In genomic region chr11:118476396-118477373, GRCm38 (mm10) we compare ENCODE assay signal across 8 mouse cellular contexts. TPM values are rescaled to one million over a fixed set of nuclear protein-coding genes. Genes with fewer than 3 reads are reported as not detected.
DNase-seq lines count a peak whose midpoint lies in the region; ATAC-seq and TF ChIP-seq lines count a peak whose summit lies in the region.

Gene Engase, plus strand, starts transcription at chr11:118476829.

- H3K9me3 ChIP-seq in megakaryocyte, embryonic 14.5 days: no peaks in the 10 kb centered on the region

- TF ChIP-seq POLR2A in cortical plate, adult 2 months (IDR thresholded peaks at IDR 0.05; ENCODE audit: extremely low read depth, insufficient read depth, low read length): peak; percentile 84

- H3K27ac ChIP-seq in cortical plate, adult 2 months (ENCODE audit: insufficient read depth, low read length): peak within 1 kb of the TSS; percentile 7; the same call in 1 of the 2 replicates

- H3K4me3 ChIP-seq in cortical plate, adult 2 months (ENCODE audit: insufficient read depth, low read length): peak within 1 kb of the TSS; percentile 84
- H3K4me3 ChIP-seq in megakaryocyte, embryonic 14.5 days (replicated peaks): peak within 1 kb of the TSS; percentile 100

- DNase-seq in gastrocnemius, adult 8-10 months (ENCODE audit: low spot score in 2 of 2): peak; percentile 95 to 96
- DNase-seq in hindlimb bud, embryonic 11.5 days (ENCODE audit: extremely low spot score, low read depth, low spot score): peak; percentile 63
- peak; percentile 90 to 95 for DNase-seq in left cerebral cortex, adult 8-10 months (ENCODE audit: low spot score in 2 of 2)
- DNase-seq in right cerebral cortex, postnatal 10 days (ENCODE audit: low spot score in 2 of 2): peak; percentile 98 to 99
- peak; percentile 90 for DNase-seq in urinary bladder, postnatal 25 days (ENCODE audit: low spot score)

- ATAC-seq in activated CD4-positive, CD25-positive, alpha-beta regulatory T cell, adult 4 months: peak; percentile 100

- H3K4me1 ChIP-seq in cortical plate, adult 2 months (ENCODE audit: control insufficient read depth, insufficient read depth, low read length): no peaks in the 10 kb centered on the region; the same call in 1 of the 2 replicates
- H3K4me1 ChIP-seq in megakaryocyte, embryonic 14.5 days: peaks cover 81% of the 10 kb centered on the region

- peaks cover 29% of the 10 kb centered on the region for H3K36me3 ChIP-seq in megakaryocyte, embryonic 14.5 days (replicated peaks; ENCODE audit: low read length)

- no peaks in the 10 kb centered on the region for H3K27me3 ChIP-seq in megakaryocyte, embryonic 14.5 days (replicated peaks)

- TF ChIP-seq CTCF in cortical plate, adult 2 months (IDR thresholded peaks at IDR 0.05; ENCODE audit: extremely low read depth, insufficient read depth, low read length): no peak

RNA-seq across cellular contexts. Expression of gene Engase, which starts in this region (rescaled TPM):
- 1 to 10 TPM in 1 of 2 experiments, under 1 TPM in 1; 0.90 to 2.5 TPM for polyA plus RNA-seq in activated CD4-positive, CD25-positive, alpha-beta regulatory T cell, adult 4 months (2017; shearing (Covaris generic))
- polyA plus RNA-seq in cortical plate, adult 2 months (2012; rRNA removed): 10.3 and 12.0 TPM in 2 replicates
- total RNA-seq in gastrocnemius, adult 8-10 months (2022): 1 to 10 TPM; 4.3 to 6.8 (median 4.5) TPM
- total RNA-seq in left cerebral cortex, adult 8-10 months (2022): 10 to 100 TPM; 12.6 to 18.2 (median 15.3) TPM
- polyA plus RNA-seq in megakaryocyte, embryonic 14.5 days (2012; ENCODE audit: insufficient read depth, low replicate concordance): 72.2 and 151 TPM in 2 replicates

Comparison
In these comparisons a context has a peak if more than half of its experiments do, and no peak if none do; other contexts are left out.
1. Peak in every context shown above with its lines: DNase-seq, ATAC-seq, H3K4me3 ChIP-seq and H3K27ac ChIP-seq.